Mouse (Mus musculus) G1E (cell line): ENCODE measurements around the gene Patz1. TPM values are rescaled to one million over a fixed set of nuclear protein-coding genes. Genes with fewer than 3 reads are reported as not detected.

ENCODE experiments used
- ATAC-seq: 2 replicates; pipeline ENCODE4 v1.8.0; 2016; ENCODE audit warnings: mild to moderate bottlenecking; ENCODE audit not compliant: insufficient number of reproducible peaks, poor library complexity, low FRiP score, severe bottlenecking; ENCODE audit errors: extremely low read depth
- DNase-seq: peaks from one replicate; pipeline ENCODE4 v3.0.0; 2012; ENCODE audit warnings: low spot score
- H3K27me3 ChIP-seq: 2 replicates; pipeline ENCODE4 v1.6.1; 2012; ENCODE audit warnings: mild to moderate bottlenecking, low read length, inconsistent platforms; ENCODE audit not compliant: insufficient read depth
- H3K36me3 ChIP-seq: replicated peaks from 2 replicates; pipeline ENCODE3; 2012; ENCODE audit warnings: mild to moderate bottlenecking, inconsistent platforms
- H3K4me1 ChIP-seq: 2 replicates; pipeline ENCODE4 v1.6.1; 2012; ENCODE audit warnings: low read depth, low read length, inconsistent platforms, mixed read lengths; ENCODE audit not compliant: insufficient read depth
- H3K4me3 ChIP-seq: 2 replicates; pipeline ENCODE4 v1.5.1; 2012; ENCODE audit warnings: low read depth, mild to moderate bottlenecking, inconsistent platforms, low read length, moderate library complexity, mixed read lengths
- H3K9me3 ChIP-seq: replicated peaks from 2 replicates; pipeline ENCODE4 v1.6.1; 2012; ENCODE audit warnings: inconsistent platforms
- CTCF ChIP-seq: IDR thresholded peaks from 2 replicates; pipeline ENCODE4 v1.5.1; 2012; ENCODE audit warnings: low read depth, low read length, inconsistent platforms, mixed read lengths
- GATA1 ChIP-seq: IDR thresholded peaks from 2 replicates; pipeline ENCODE4 v1.6.1; 2012; ENCODE audit warnings: borderline replicate concordance, low read length, inconsistent platforms, mixed read lengths
- GATA2 ChIP-seq: IDR thresholded peaks from 2 replicates; pipeline ENCODE4 v1.6.1; 2012; ENCODE audit warnings: low read depth, low read length, inconsistent platforms, borderline replicate concordance
- POLR2AphosphoS5 ChIP-seq: IDR thresholded peaks from 2 replicates; pipeline ENCODE4 v1.6.1; 2012; ENCODE audit warnings: low read depth, low read length, inconsistent platforms; ENCODE audit not compliant: insufficient replicate concordance
- TAL1 ChIP-seq: conservative IDR thresholded peaks from 2 replicates; pipeline ENCODE4 v1.6.1; 2012; ENCODE audit warnings: low read depth, low read length, inconsistent platforms, mixed read lengths
- polyA plus RNA-seq: library from polyadenylated mRNA; stranded (reverse); fragments of >175 nt; gene quantifications from 2 replicates; pipeline ENCODE4 v1.2.3, GENCODE M21; 2012
- total RNA-seq, 2 experiments: library from RNA; stranded (forward) in 1 of 2; stranded (reverse) in 1 of 2; fragments of 200-1000 nt in 1 of 2; fragments of >200 nt in 1 of 2; fragmentation: Nextera tagmentation in 1 of 2; gene quantifications; 2 replicates each; pipeline ENCODE4 v1.2.3; 2014 to 2017

Gene Patz1
- total and polyA plus RNA-seq, 3 experiments: 56.5 to 112 (median 71.9) TPM

GRCm38 (mm10) chr11:3307875-3308274 lies 19.2 kb downstream of the Patz1 start:
- no peaks in the 10 kb centered on the region for H3K9me3 ChIP-seq
- DNase-seq: no peak
- TF ChIP-seq POLR2AphosphoS5 (no peak), GATA1 (no peak), GATA2 (no peak), TAL1 (no peak), CTCF (no peak)
- peaks cover 99% of the 10 kb centered on the region for H3K36me3 ChIP-seq
- H3K4me3 ChIP-seq: no peak overlapping the region
- H3K27me3 ChIP-seq: no peaks in the 10 kb centered on the region
- H3K4me1 ChIP-seq: peaks cover 33% of the 10 kb centered on the region
- no peak for ATAC-seq

- ATAC-seq (no peak), DNase-seq (no peak)
- Histone ChIP-seq H3K4me3 (no peak overlapping the region), H3K4me1 (peaks cover 43% of the 10 kb centered on the region), H3K27me3 (no peaks in the 10 kb centered on the region), H3K36me3 (peaks cover 94% of the 10 kb centered on the region), H3K9me3 (no peaks in the 10 kb centered on the region)
- no peak for TF ChIP-seq TAL1
- no peak for TF ChIP-seq POLR2AphosphoS5
- no peak for TF ChIP-seq GATA1
Observed at GRCm38 (mm10) chr11:3309884-3310283, 21.2 kb downstream of the Patz1 start.

GRCm38 (mm10) chr11:3310789-3311585 lies 22.3 kb downstream of the Patz1 start:
- TF ChIP-seq GATA2 (no peak), TAL1 (no peak), CTCF (no peak), GATA1 (no peak)
- Histone ChIP-seq H3K4me3 (no peak overlapping the region), H3K27me3 (no peaks in the 10 kb centered on the region), H3K36me3 (peaks cover 89% of the 10 kb centered on the region), H3K9me3 (no peaks in the 10 kb centered on the region), H3K4me1 (peaks cover 40% of the 10 kb centered on the region)
- DNase-seq (no peak), ATAC-seq (no peak)

- peaks cover 36% of the 10 kb centered on the region for H3K4me1 ChIP-seq
- DNase-seq: no peak
- H3K9me3 ChIP-seq: no peaks in the 10 kb centered on the region
- no peak for ATAC-seq
- H3K27me3 ChIP-seq: no peaks in the 10 kb centered on the region
- TF ChIP-seq GATA1 (no peak), GATA2 (no peak), POLR2AphosphoS5 (no peak), CTCF (no peak), TAL1 (no peak)
- peaks cover 84% of the 10 kb centered on the region for H3K36me3 ChIP-seq
- no peak overlapping the region for H3K4me3 ChIP-seq
Observed at GRCm38 (mm10) chr11:3311586-3312347, 23.1 kb downstream of the Patz1 start.

DNA sequence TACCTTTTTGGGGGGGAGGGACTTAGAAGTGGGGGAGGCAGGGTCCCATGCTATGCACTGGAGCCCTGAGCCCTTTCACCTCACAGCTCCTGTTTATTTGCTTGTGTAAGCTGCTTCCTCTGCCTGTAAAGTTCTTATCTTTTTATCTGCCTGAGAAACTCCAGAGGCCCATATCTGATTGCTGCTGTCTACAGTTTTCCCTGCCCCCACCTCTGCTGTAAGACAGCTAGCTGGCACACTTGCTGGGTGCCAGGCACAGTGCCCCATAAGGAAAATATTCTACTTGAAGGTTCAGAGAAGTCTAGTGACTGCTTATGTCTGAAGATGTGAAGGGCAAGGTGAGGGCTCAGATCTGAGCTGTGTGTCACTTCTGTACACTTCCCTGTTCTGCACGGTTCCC lies 24.6 kb downstream of the Patz1 start:
- Histone ChIP-seq H3K9me3 (no peaks in the 10 kb centered on the region), H3K27me3 (no peaks in the 10 kb centered on the region), H3K4me3 (no peak overlapping the region), H3K4me1 (peaks cover 36% of the 10 kb centered on the region), H3K36me3 (peaks cover 78% of the 10 kb centered on the region)
- TF ChIP-seq GATA2: no peak
- no peak for TF ChIP-seq GATA1
- no peak for TF ChIP-seq TAL1
- no peak for TF ChIP-seq POLR2AphosphoS5
- TF ChIP-seq CTCF: no peak
- no peak for DNase-seq
- no peak; the same call in 1 of the 2 replicates for ATAC-seq

DNA sequence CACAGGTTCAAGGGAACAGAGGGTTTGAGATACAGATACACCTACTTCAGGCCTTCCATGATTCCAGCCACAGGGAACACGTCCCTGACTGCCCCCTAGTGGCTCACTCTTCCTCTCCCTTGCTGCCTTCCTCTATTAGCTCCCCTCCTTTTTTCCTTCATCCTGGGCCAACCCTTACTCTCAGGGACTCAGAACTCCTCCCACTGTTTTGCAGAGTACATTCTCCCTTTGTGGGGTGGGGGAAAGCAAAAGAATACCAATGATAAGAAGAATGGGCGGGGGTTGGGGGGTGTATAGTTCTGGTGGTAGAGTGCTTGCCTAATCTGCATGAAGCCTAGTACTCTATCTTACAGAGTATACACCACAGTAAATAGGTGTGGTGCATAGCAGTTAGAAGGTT lies 25.5 kb downstream of the Patz1 start:
- DNase-seq (peak; percentile 30), ATAC-seq (peak; percentile 29; the same call in 1 of the 2 replicates)
- TF ChIP-seq TAL1 (no peak), GATA1 (no peak), POLR2AphosphoS5 (no peak), CTCF (peak; percentile 64; the same call in 1 of the 2 replicates), GATA2 (no peak)
- no peaks in the 10 kb centered on the region for H3K9me3 ChIP-seq
- H3K27me3 ChIP-seq: no peaks in the 10 kb centered on the region
- H3K4me1 ChIP-seq: peaks cover 36% of the 10 kb centered on the region
- no peak overlapping the region for H3K4me3 ChIP-seq
- peaks cover 75% of the 10 kb centered on the region for H3K36me3 ChIP-seq
